Mouse (Mus musculus): Measurements from ENCODE around the gene Bbox1. TPM values are rescaled to one million over a fixed set of nuclear protein-coding genes. Genes with fewer than 3 reads are reported as not detected.

Bbox1 gene
- polyA plus RNA-seq, 2 experiments, result 0.59 to 1.1 TPM

DNA sequence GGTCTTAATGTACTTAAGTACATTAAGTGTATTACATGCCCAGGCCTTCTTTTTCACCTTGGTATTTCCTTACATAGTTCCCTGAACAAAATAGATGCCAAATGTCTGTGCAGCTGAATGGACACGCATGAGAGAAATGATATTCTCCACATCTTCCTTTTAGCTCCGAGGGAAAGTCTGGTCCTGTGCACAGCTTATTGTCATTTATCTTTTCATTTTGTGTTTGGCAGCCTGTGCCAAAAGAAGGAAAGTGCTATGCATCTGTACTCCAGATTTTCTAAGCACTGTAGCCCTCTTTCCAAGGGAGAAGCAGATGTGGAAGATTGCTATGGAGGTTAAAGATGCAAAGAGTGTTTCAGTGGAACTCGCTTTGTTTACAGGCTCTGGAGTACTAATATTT, 13.0 kb downstream of the Bbox1 start:
- H3K36me3 ChIP-seq (ENCODE audit: control insufficient read depth, insufficient read depth, low read length), result no peaks in the 10 kb centered on the region
- no peak for TF ChIP-seq POLR2A (IDR thresholded peaks at IDR 0.05; ENCODE audit: borderline replicate concordance, extremely low read depth, insufficient read depth, insufficient read length)
- DNase-seq (ENCODE audit: low spot score), result peak; percentile 50
- no peaks in the 10 kb centered on the region for H3K27me3 ChIP-seq (ENCODE audit: control insufficient read depth, insufficient read depth, low read length)
- no peak overlapping the region for H3K4me3 ChIP-seq (replicated peaks; ENCODE audit: low read length)
- WGBS, result 47% methylated on average over 3 of the region's 3 CpGs
- no peak overlapping the region for H3K9ac ChIP-seq (ENCODE audit: low read depth, low read length, severe bottlenecking)
- H3K27ac ChIP-seq (replicated peaks; ENCODE audit: low read depth, low read length), result peak overlapping the region; percentile 30
- no peak overlapping the region for H3K4me2 ChIP-seq (replicated peaks; ENCODE audit: low read depth, low read length, severe bottlenecking)
- peaks cover 17% of the 10 kb centered on the region for H3K4me1 ChIP-seq (ENCODE audit: control insufficient read depth, insufficient read depth, low read length)
- ATAC-seq (ENCODE audit: low FRiP score, low read depth), result peak; percentile 51; the same call in 1 of the 2 replicates
- no peaks in the 10 kb centered on the region for H3K9me3 ChIP-seq (ENCODE audit: control insufficient read depth, low read length)

DNA sequence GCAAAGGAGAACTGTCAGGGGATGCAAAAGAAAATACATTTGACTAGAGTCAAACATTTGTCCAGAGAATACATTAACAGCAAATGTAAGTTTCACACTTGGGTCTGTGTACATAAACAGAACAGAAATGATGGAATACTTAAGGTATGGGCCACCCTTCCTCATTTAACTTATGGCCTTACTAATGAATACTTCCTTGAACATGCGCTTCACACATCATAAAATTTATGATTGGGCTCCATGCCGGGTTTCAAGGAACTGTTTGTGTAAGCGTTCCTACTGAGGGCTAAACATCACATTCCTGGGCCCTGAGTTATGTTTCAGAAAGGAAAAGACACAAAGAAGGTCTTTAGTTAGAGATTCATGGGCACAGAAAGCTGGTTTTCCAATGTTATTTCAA, 19.4 kb downstream of the Bbox1 start:
- TF ChIP-seq POLR2A (IDR thresholded peaks at IDR 0.05; ENCODE audit: borderline replicate concordance, extremely low read depth, insufficient read depth, insufficient read length), result no peak
- DNase-seq (ENCODE audit: low spot score), result peak; percentile 69
- 12% methylated on average over 3 of the region's 3 CpGs for WGBS

DNA sequence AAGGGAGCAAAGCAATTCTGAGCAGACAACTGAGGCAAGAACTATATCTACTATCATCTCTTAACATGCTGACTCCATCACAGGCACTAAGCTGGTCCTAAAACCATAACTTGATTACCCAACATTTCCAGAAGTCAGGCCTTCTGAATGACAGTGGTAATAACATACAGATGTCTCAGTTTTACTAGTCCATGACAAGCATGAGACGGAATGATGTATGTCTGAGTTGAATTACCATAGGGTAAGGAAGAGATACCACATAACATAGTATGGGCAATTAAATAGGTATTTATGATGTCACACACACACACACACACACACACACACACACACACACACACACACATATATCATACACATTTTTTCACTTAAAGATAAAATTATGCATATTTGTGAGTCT, 26.4 kb downstream of the Bbox1 start:
- no peak overlapping the region for H3K9ac ChIP-seq (ENCODE audit: low read depth, low read length, severe bottlenecking)
- H3K4me3 ChIP-seq (replicated peaks; ENCODE audit: low read length), result no peak overlapping the region
- H3K27ac ChIP-seq (replicated peaks; ENCODE audit: low read depth, low read length), result no peak overlapping the region
- WGBS, result 63% methylated on average over 1 of the region's 1 CpGs
- no peaks in the 10 kb centered on the region for H3K36me3 ChIP-seq (ENCODE audit: control insufficient read depth, insufficient read depth, low read length)
- H3K9me3 ChIP-seq (ENCODE audit: control insufficient read depth, low read length), result no peaks in the 10 kb centered on the region
- H3K4me2 ChIP-seq (replicated peaks; ENCODE audit: low read depth, low read length, severe bottlenecking), result no peak overlapping the region
- DNase-seq (ENCODE audit: low spot score), result no peak
- H3K27me3 ChIP-seq (ENCODE audit: control insufficient read depth, insufficient read depth, low read length), result no peaks in the 10 kb centered on the region
- no peak for TF ChIP-seq POLR2A (IDR thresholded peaks at IDR 0.05; ENCODE audit: borderline replicate concordance, extremely low read depth, insufficient read depth, insufficient read length)
- no peak for ATAC-seq (ENCODE audit: low FRiP score, low read depth)
- H3K4me1 ChIP-seq (ENCODE audit: control insufficient read depth, insufficient read depth, low read length), result 0 out of 2 replicates have a peak, but pooled peaks cover 3% of the 10 kb centered on the region

More for the DNA sequence above, 19.4 kb downstream of the Bbox1 start:
- Histone ChIP-seq H3K9me3 (ENCODE audit: control insufficient read depth, low read length) (no peaks in the 10 kb centered on the region), H3K4me2 (replicated peaks; ENCODE audit: low read depth, low read length, severe bottlenecking) (no peak overlapping the region), H3K4me1 (ENCODE audit: control insufficient read depth, insufficient read depth, low read length) (0 out of 2 replicates have a peak, but pooled peaks cover 6% of the 10 kb centered on the region), H3K27ac (replicated peaks; ENCODE audit: low read depth, low read length) (no peak overlapping the region), H3K27me3 (ENCODE audit: control insufficient read depth, insufficient read depth, low read length) (no peaks in the 10 kb centered on the region), H3K36me3 (ENCODE audit: control insufficient read depth, insufficient read depth, low read length) (no peaks in the 10 kb centered on the region), H3K9ac (ENCODE audit: low read depth, low read length, severe bottlenecking) (no peak overlapping the region), H3K4me3 (replicated peaks; ENCODE audit: low read length) (no peak overlapping the region)
- peak; percentile 76 for ATAC-seq (ENCODE audit: low FRiP score, low read depth)

DNA sequence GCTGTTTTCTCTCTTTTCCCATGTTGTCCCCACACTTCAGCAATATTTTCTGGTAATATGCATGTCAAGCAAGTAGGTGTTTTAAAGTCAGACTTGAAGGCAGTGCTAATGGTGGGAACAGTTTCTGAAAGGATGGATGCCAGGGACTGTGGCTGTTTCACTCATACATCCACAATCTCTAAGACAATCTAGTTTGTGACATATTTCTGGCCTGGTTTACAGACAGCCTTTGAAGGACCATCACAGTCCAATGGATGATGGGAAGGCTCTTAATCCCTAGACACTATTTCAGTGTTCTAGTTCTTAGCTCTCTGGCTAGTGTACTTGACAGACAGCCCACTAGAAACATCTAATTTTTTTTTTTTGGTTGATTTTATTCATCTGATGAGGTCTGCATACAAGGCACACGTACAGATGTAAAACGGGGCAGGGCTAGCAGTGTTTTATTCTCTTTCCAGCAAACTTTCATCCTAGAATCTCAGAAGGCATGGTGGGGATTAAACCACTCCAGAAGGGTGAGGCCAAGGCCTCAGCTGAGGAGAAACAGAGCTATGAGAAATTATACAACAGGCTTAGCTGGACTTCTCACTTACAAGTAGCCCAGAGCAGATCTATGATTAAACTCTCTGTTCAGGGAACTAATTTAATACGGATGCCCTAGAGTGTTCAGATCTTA, 28.4 kb downstream of the Bbox1 start:
- no peak for ATAC-seq (ENCODE audit: low FRiP score, low read depth)
- DNase-seq (ENCODE audit: low spot score), result no peak
- H3K9ac ChIP-seq (ENCODE audit: low read depth, low read length, severe bottlenecking), result no peak overlapping the region
- H3K27me3 ChIP-seq (ENCODE audit: control insufficient read depth, insufficient read depth, low read length), result no peaks in the 10 kb centered on the region
- 0 out of 2 replicates have a peak, but pooled peaks cover 3% of the 10 kb centered on the region for H3K4me1 ChIP-seq (ENCODE audit: control insufficient read depth, insufficient read depth, low read length)
- 80% methylated on average over 3 of the region's 3 CpGs for WGBS
- no peak for TF ChIP-seq POLR2A (IDR thresholded peaks at IDR 0.05; ENCODE audit: borderline replicate concordance, extremely low read depth, insufficient read depth, insufficient read length)
- no peak overlapping the region for H3K27ac ChIP-seq (replicated peaks; ENCODE audit: low read depth, low read length)
- H3K9me3 ChIP-seq (ENCODE audit: control insufficient read depth, low read length), result no peaks in the 10 kb centered on the region
- H3K4me2 ChIP-seq (replicated peaks; ENCODE audit: low read depth, low read length, severe bottlenecking), result no peak overlapping the region
- H3K36me3 ChIP-seq (ENCODE audit: control insufficient read depth, insufficient read depth, low read length), result no peaks in the 10 kb centered on the region
- H3K4me3 ChIP-seq (replicated peaks; ENCODE audit: low read length), result no peak overlapping the region

DNA sequence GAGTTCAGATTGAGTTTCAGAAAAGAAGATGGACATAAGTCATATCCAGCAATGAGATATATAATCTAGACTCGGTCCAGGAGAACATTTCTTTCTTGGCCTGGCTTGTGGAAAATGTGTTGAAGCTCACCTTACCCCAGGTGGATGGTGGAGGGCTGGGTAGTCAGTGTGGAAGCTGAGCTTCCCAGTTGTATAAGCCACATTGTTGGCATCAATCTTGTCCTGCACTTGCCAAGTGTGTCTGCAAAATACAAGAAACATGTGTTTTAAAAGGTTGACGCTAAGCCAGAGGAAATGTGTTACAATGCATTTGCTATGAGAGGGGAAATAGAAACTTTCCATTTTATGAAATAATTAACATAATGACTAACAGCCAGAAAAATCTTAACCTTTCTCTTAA, 38.9 kb downstream of the Bbox1 start:
- 47% methylated on average over 2 of the region's 2 CpGs for WGBS
- H3K4me1 ChIP-seq (ENCODE audit: control insufficient read depth, insufficient read depth, low read length), result no peaks in the 10 kb centered on the region
- H3K4me3 ChIP-seq (replicated peaks; ENCODE audit: low read length), result no peak overlapping the region
- H3K36me3 ChIP-seq (ENCODE audit: control insufficient read depth, insufficient read depth, low read length), result no peaks in the 10 kb centered on the region
- H3K9me3 ChIP-seq (ENCODE audit: control insufficient read depth, low read length), result no peaks in the 10 kb centered on the region
- TF ChIP-seq POLR2A (IDR thresholded peaks at IDR 0.05; ENCODE audit: borderline replicate concordance, extremely low read depth, insufficient read depth, insufficient read length), result no peak
- no peaks in the 10 kb centered on the region for H3K27me3 ChIP-seq (ENCODE audit: control insufficient read depth, insufficient read depth, low read length)
- H3K9ac ChIP-seq (ENCODE audit: low read depth, low read length, severe bottlenecking), result no peak overlapping the region
- H3K27ac ChIP-seq (replicated peaks; ENCODE audit: low read depth, low read length), result no peak overlapping the region
- ATAC-seq (ENCODE audit: low FRiP score, low read depth) (peak; percentile 70), DNase-seq (ENCODE audit: low spot score) (peak; percentile 80)
- no peak overlapping the region for H3K4me2 ChIP-seq (replicated peaks; ENCODE audit: low read depth, low read length, severe bottlenecking)

Data from limb, embryonic 14.5 days (tissue).